In genomic region chr16:48474896-48475802, GRCm38 (mm10) we compare ENCODE assay signal across 24 mouse cellular contexts. TPM values are rescaled to one million over a fixed set of nuclear protein-coding genes. Genes with fewer than 3 reads are reported as not detected.
A peak's percentile ranks its signal among the peaks of the same experiment; 100 is the strongest.
DNase-seq lines count a peak whose midpoint lies in the region; ATAC-seq lines count a peak whose summit lies in the region.
"Had no signal": no experiment of that assay in that cellular context is flagged by ENCODE, and none has a peak within 500 bp of the region (broad histone marks: within the 10 kb centered on the region; RNA-seq: fewer than 3 reads in every experiment).

No protein-coding gene starts in this region.

- peak; percentile 7 for DNase-seq in CD4-positive, CD25-positive, alpha-beta regulatory T cell, adult 2 months (ENCODE audit: low read depth, low spot score)
- DNase-seq in ZHBTc4 (ENCODE audit: low read depth, low spot score): peak; percentile 91
- DNase-seq in embryo, embryonic 11 days: no peak
- DNase-seq in T-cell, adult 2 months (ENCODE audit: low spot score): no peak
- DNase-seq in spleen, postnatal 4 days (ENCODE audit: low spot score in 2 of 2): no peak
- DNase-seq: adrenal gland, postnatal 14 days; cerebellum, adult 11 months; cerebellum, postnatal 25 days; gastrocnemius, postnatal 36 days; heart, postnatal 10 days; kidney, adult 9 months; kidney, postnatal 25 days; liver, postnatal 0 days; right cerebral cortex, postnatal 25 days; thymus, postnatal 25 days had no signal

- ATAC-seq in CD4-positive, CD25-positive, alpha-beta regulatory T cell, adult 4 months: peak; percentile 74
- ATAC-seq in megakaryocyte-erythroid progenitor cell, adult 5-6 weeks (replicated peaks; ENCODE audit: low FRiP score, low TSS enrichment, poor library complexity, severe bottlenecking): peak; percentile 74
- ATAC-seq: forebrain, embryonic 14.5 days; intestine, embryonic 15.5 days; liver, postnatal 0 days had no signal

RNA-seq across cellular contexts. Expression of gene Morc1, which starts 44.1 kb away (rescaled TPM):
- polyA plus RNA-seq in CD4-positive, CD25-positive, alpha-beta regulatory T cell, adult 4 months (2017; shearing (Covaris generic)): under 1 TPM; 0.36 to 0.63 TPM
- total RNA-seq in megakaryocyte-erythroid progenitor cell, adult 5-6 weeks (2014; fragmentation: Nextera tagmentation): not detected in 2 replicates
- not detected in 2 replicates for total RNA-seq in megakaryocyte-erythroid progenitor cell, adult 5-6 weeks (2017)
- total RNA-seq: adrenal gland, postnatal 14 days; liver, adult 2 months; neutrophil, adult 5-6 weeks had no signal
- polyA plus RNA-seq: hindbrain, embryonic 11.5 days; limb, embryonic 10.5 days; liver, adult 2 months; liver, postnatal 0 days; midbrain, embryonic 12.5 days had no signal

Comparison
In these comparisons a context has a peak if more than half of its experiments do, and no peak if none do; other contexts are left out.
1. DNase-seq: peak in CD4-positive, CD25-positive, alpha-beta regulatory T cell, adult 2 months (single experiment) and ZHBTc4 (single experiment); none in embryo, embryonic 11 days (single experiment), T-cell, adult 2 months (single experiment) and spleen, postnatal 4 days (0 of 2).